Mouse (Mus musculus): ENCODE measurements around the gene Zfp618.

- TF ChIP-seq CTCF (IDR thresholded peaks at IDR 0.05; ENCODE audit: control insufficient read depth, insufficient read depth, insufficient replicate concordance, low read depth, low read length) (no peak), POLR2A (IDR thresholded peaks at IDR 0.05; ENCODE audit: control insufficient read depth, low read depth, low read length) (no peak)
Measured at GRCm38 (mm10) chr4:63061411-63061810, 96.0 kb downstream of the Zfp618 start.

Data from testis, adult 2 months (tissue).